Mouse (Mus musculus): Measurements from ENCODE around the gene Pdia5.

- TF ChIP-seq CTCF (conservative IDR thresholded peaks at IDR 0.05; ENCODE audit: low read length) (no peak), NANOG (IDR thresholded peaks at IDR 0.05; ENCODE audit: borderline replicate concordance, low read length) (no peak), POU5F1 (IDR thresholded peaks at IDR 0.05; ENCODE audit: borderline replicate concordance, low read length) (no peak)
Measured at GRCm38 (mm10) chr16:35362221-35362620, 128.5 kb downstream of the Pdia5 start.

All from E14TG2a.4 (cell line).